Mouse (Mus musculus) forebrain, embryonic 11.5 days (tissue): Measurements from ENCODE around the gene Iqch. TPM values are rescaled to one million over a fixed set of nuclear protein-coding genes. Genes with fewer than 3 reads are reported as not detected.

Experiments used
- ATAC-seq: fragments of 200-750 bp; cut with Nextera tagmentation; replicated peaks from 2 replicates; pipeline ENCODE4 v1.8.0; 2017; ENCODE audit warnings: moderate TSS enrichment; ENCODE audit not compliant: low FRiP score
- DNase-seq: peaks from one replicate; pipeline ENCODE4 v3.0.0-alpha.2; 2017; ENCODE audit warnings: low spot score
- H3K27ac ChIP-seq: fragments of 300-500 bp; sonication (generic); 2 replicates; pipeline ENCODE4 v1.5.1; 2014; ENCODE audit warnings: low read depth, low read length
- H3K27me3 ChIP-seq: fragments of 300-500 bp; sonication (generic); 2 replicates; pipeline ENCODE4 v1.6.1; 2014; ENCODE audit warnings: mild to moderate bottlenecking, low read length, mixed read lengths; ENCODE audit not compliant: control insufficient read depth, insufficient read depth
- H3K36me3 ChIP-seq: fragments of 300-500 bp; sonication (generic); 2 replicates; pipeline ENCODE4 v1.6.1; 2014; ENCODE audit warnings: mild to moderate bottlenecking, low read length, moderate library complexity, mixed read lengths; ENCODE audit not compliant: control insufficient read depth, insufficient read depth
- H3K4me1 ChIP-seq: fragments of 300-500 bp; sonication (generic); replicated peaks from 2 replicates; pipeline ENCODE4 v1.6.1; 2014; ENCODE audit warnings: low read length, mixed read lengths; ENCODE audit not compliant: control insufficient read depth, insufficient read depth
- H3K4me2 ChIP-seq: fragments of 300-500 bp; sonication (generic); 2 replicates; pipeline ENCODE4 v1.6.1; 2014; ENCODE audit warnings: low read depth, mild to moderate bottlenecking, low read length, moderate library complexity, mixed read lengths; ENCODE audit not compliant: severe bottlenecking
- H3K4me3 ChIP-seq: fragments of 300-500 bp; sonication (generic); 2 replicates; pipeline ENCODE4 v1.5.1; 2014; ENCODE audit warnings: low read depth, low read length
- H3K9ac ChIP-seq: fragments of 300-500 bp; sonication (generic); 2 replicates; pipeline ENCODE4 v1.6.1; 2014; ENCODE audit warnings: low read length
- H3K9me3 ChIP-seq: fragments of 300-500 bp; sonication (generic); 2 replicates; pipeline ENCODE4 v1.6.1; 2016; ENCODE audit warnings: low read length, mixed read lengths; ENCODE audit not compliant: control insufficient read depth
- WGBS: fragments of 180-500 bp; shearing (Covaris S2); extraction: QIAGEN DNeasy Blood & Tissue Kit; methylation state at CpG from one replicate; pipeline ENCODE4 v1.1.7; 2014; 5-methylcytosine and 5-hydroxymethylcytosine counted together
- polyA plus RNA-seq: library from polyadenylated mRNA; unstranded; fragments of >200 nt; fragmentation: Nextera tagmentation; extraction: Ambion mirVana; gene quantifications from 2 replicates; pipeline ENCODE4 v1.2.1, GENCODE M21; 2014

Gene Iqch
- polyA plus RNA-seq, 1 experiment from 2014 or later = 0.17 TPM

DNA sequence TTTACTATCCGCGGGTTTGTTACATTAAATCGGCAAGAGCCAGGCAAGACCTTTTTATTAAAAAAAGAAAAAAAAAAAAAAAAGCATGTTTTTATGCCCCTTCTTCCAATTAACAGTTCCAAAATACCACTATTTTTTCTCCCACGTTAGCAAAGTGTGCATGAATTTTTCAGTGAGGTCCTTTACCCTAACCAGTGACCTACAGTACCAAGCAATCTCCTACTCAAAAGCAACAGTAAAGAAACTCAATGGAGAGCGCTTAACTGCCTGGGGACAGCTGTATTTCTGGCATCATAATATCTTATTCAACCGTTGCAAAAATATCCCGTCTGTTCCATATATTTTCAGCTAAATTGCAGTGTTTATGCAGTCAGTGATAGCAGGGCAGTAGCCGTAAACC is 224.1 kb downstream of the Iqch start:
- Histone ChIP-seq H3K4me1 (peaks cover 8% of the 10 kb centered on the region; the same call in 1 of the 2 replicates), H3K4me2 (peak overlapping the region; percentile 91), H3K27ac (no peak overlapping the region; the same call in 1 of the 2 replicates), H3K9me3 (no peaks in the 10 kb centered on the region), H3K9ac (peak overlapping the region; percentile 92), H3K27me3 (no peaks in the 10 kb centered on the region), H3K36me3 (no peaks in the 10 kb centered on the region; the same call in 1 of the 2 replicates), H3K4me3 (peak overlapping the region; percentile 80)
- DNase-seq (no peak), ATAC-seq (no peak)
- WGBS = 21% methylated on average over 8 of the region's 8 CpGs

DNA sequence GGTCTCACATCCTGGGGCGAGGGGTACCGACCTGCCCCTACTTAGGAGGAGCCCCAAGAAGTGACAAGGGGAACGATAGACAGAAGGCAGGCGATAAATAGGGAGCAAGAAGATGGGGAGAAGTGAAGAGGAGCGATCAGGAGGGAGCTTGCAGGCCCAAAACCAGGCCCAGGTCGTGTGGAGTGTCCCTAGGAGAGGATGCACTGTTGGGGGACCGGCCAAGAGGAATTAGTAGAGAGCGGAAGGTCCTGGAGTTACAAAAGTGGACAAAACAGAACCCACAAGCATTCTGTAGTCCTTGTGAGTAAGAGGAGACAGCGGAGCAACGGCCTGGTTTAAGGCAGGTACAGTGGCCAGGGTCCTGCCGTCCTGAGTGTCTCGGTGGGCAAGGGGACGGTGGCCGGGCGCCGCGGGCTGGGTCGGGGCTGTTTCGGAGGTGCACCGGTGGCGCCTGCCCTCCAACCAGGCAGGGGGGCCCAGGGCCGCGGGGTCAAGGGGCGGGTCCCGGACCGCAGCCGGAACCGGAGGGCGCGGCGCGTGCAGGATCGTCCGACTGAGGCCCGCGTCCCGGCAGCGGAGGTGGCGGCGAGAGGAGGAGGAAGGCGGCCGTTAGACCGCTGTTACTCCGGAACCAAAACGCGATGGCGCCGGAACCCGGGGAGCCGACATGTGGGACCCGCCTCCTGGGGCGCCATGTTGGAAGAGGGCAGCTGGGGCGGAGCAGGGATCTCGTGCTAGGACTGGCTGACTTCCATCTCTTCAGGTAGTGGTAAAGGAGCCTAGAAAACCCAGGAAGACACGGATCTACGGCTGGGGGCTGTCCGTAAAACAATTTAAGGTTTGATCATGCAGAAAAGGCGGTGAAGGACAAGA is 224.8 kb downstream of the Iqch start, which contains the start of gene Map2k5:
Map2k5 (minus strand) TSS at position 633 of the 873 bp plus-strand sequence.
- peak within 1 kb of the TSS; percentile 72; the same call in 1 of the 2 replicates for H3K27ac ChIP-seq
- peaks cover 8% of the 10 kb centered on the region; the same call in 1 of the 2 replicates for H3K4me1 ChIP-seq
- H3K27me3 ChIP-seq = no peaks in the 10 kb centered on the region
- H3K4me3 ChIP-seq = peak within 1 kb of the TSS; percentile 80
- ATAC-seq (peak; percentile 86), DNase-seq (peak; percentile 94)
- whole genome bisulfite sequencing = 1% methylated on average over 58 of the region's 58 CpGs
- peak within 1 kb of the TSS; percentile 92 for H3K9ac ChIP-seq
- no peaks in the 10 kb centered on the region for H3K9me3 ChIP-seq
- peak within 1 kb of the TSS; percentile 91 for H3K4me2 ChIP-seq
- no peaks in the 10 kb centered on the region; the same call in 1 of the 2 replicates for H3K36me3 ChIP-seq

DNA sequence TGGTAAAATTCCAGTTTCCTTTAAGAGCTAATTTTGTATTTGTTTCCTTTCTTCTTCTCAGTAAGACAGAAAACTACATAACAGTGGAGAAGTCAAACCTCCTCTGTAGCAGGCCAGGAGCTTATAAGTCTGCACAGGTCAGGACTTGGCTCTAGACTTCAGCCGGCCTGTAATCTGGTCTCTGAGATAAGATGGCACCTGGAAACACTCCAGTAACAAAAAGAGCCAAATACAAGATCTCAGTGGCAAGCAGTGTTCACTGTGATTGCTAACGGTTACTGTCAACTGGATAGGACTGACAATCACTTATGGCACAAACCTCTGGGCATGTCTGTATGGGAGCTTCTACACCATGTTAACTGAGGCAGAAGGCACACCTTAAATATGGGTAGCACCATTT is 229.0 kb downstream of the Iqch start:
- WGBS = 88% methylated on average over 2 of the region's 2 CpGs
- no peak for DNase-seq
- Histone ChIP-seq H3K36me3 (no peaks in the 10 kb centered on the region; the same call in 1 of the 2 replicates), H3K4me2 (no peak overlapping the region), H3K27me3 (no peaks in the 10 kb centered on the region), H3K4me3 (no peak overlapping the region), H3K9me3 (no peaks in the 10 kb centered on the region), H3K4me1 (peaks cover 8% of the 10 kb centered on the region; the same call in 1 of the 2 replicates), H3K9ac (no peak overlapping the region), H3K27ac (no peak overlapping the region)
- no peak for ATAC-seq

DNA sequence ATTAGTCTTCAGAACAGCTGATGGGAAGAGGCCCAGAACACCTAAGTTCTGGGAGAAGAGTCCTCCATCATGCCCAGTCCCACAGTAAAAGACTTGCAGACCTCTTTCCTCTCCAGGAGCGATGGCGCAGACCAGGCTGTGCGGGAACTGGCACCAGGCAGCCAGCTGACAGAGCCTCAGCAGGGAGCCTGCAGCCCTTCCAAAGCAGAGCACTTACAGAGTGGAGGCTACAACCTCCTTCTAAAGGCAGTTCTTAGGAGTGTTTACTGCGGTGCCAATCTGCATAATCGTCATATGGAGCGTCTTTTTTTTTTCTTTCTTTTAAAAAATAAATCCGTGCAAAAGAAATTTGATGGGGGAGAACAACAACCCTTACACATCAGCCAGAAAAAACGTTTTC is 229.8 kb downstream of the Iqch start:
- Histone ChIP-seq H3K4me2 (no peak overlapping the region), H3K36me3 (no peaks in the 10 kb centered on the region; the same call in 1 of the 2 replicates), H3K4me1 (peaks cover 8% of the 10 kb centered on the region; the same call in 1 of the 2 replicates), H3K9ac (no peak overlapping the region), H3K27me3 (no peaks in the 10 kb centered on the region), H3K4me3 (no peak overlapping the region), H3K9me3 (no peaks in the 10 kb centered on the region), H3K27ac (no peak overlapping the region)
- ATAC-seq = no peak
- no peak for DNase-seq
- 65% methylated on average over 8 of the region's 8 CpGs for WGBS

Other genes with a start within 250 kb of the Iqch start
- gene Map2k5, start 224.6 kb downstream of the Iqch start, polyA plus RNA-seq = 39.4 and 41.7 TPM in 2 replicates
- gene 2300009A05Rik, start 203.2 kb downstream of the Iqch start, polyA plus RNA-seq = 45.0 and 47.1 TPM in 2 replicates
- gene Aagab, start 167 bp upstream of the Iqch start, polyA plus RNA-seq = 48.3 and 48.4 TPM in 2 replicates
- 16.6 and 17.9 TPM in 2 replicates for gene Smad3, start 155.5 kb upstream of the Iqch start, polyA plus RNA-seq